Mouse (Mus musculus) neural tube, embryonic 11.5 days (tissue): ENCODE data around the gene Ube2i. TPM values are rescaled to one million over a fixed set of nuclear protein-coding genes. Genes with fewer than 3 reads are reported as not detected.

Experiments
- ATAC-seq: fragments of 200-750 bp; cut with Nextera tagmentation; 2 replicates; pipeline ENCODE4 v1.8.0; 2017; ENCODE audit warnings: moderate number of reproducible peaks, mild to moderate bottlenecking, moderate TSS enrichment, moderate library complexity; ENCODE audit not compliant: insufficient read depth, low FRiP score, low TSS enrichment
- DNase-seq: peaks from one replicate; pipeline ENCODE4 v3.0.0-alpha.2; 2015; ENCODE audit warnings: low spot score
- H3K27ac ChIP-seq: fragments of 300-500 bp; sonication (generic); 2 replicates; pipeline ENCODE4 v1.5.1; 2014; ENCODE audit warnings: low read depth, mild to moderate bottlenecking, low read length
- H3K27me3 ChIP-seq: fragments of 300-500 bp; sonication (generic); 2 replicates; pipeline ENCODE4 v1.6.1; 2014; ENCODE audit warnings: mild to moderate bottlenecking, low read length, mixed read lengths; ENCODE audit not compliant: control insufficient read depth, insufficient read depth
- H3K36me3 ChIP-seq: fragments of 300-500 bp; sonication (generic); 2 replicates; pipeline ENCODE4 v1.6.1; 2014; ENCODE audit warnings: mild to moderate bottlenecking, low read length, moderate library complexity, mixed read lengths; ENCODE audit not compliant: control insufficient read depth, insufficient read depth
- H3K4me1 ChIP-seq: fragments of 300-500 bp; sonication (generic); 2 replicates; pipeline ENCODE4 v1.6.1; 2014; ENCODE audit warnings: low read length, mixed read lengths; ENCODE audit not compliant: control insufficient read depth, insufficient read depth
- H3K4me2 ChIP-seq: fragments of 300-500 bp; sonication (generic); 2 replicates; pipeline ENCODE4 v1.6.1; 2014; ENCODE audit warnings: low read depth, mild to moderate bottlenecking, moderate library complexity
- H3K4me3 ChIP-seq: fragments of 300-500 bp; sonication (generic); 2 replicates; pipeline ENCODE4 v1.5.1; 2014; ENCODE audit warnings: low read depth, low read length
- H3K9ac ChIP-seq: fragments of 300-500 bp; sonication (generic); 2 replicates; pipeline ENCODE4 v1.6.1; 2014; ENCODE audit warnings: mild to moderate bottlenecking, low read length
- H3K9me3 ChIP-seq: fragments of 300-500 bp; sonication (generic); 2 replicates; pipeline ENCODE4 v1.6.1; 2016; ENCODE audit warnings: low read length; ENCODE audit not compliant: control insufficient read depth
- WGBS: fragments of 180-500 bp; shearing (Covaris S2); extraction: QIAGEN DNeasy Blood & Tissue Kit; methylation state at CpG from one replicate; pipeline ENCODE4 v1.1.7; 2014; 5-methylcytosine and 5-hydroxymethylcytosine counted together
- polyA plus RNA-seq: library from polyadenylated mRNA; unstranded; fragments of >200 nt; fragmentation: Nextera tagmentation; extraction: Ambion mirVana; gene quantifications from 2 replicates; pipeline ENCODE4 v1.2.1, GENCODE M21; 2014

Ube2i gene
- polyA plus RNA-seq, 1 experiment from 2014 or later, result 774 TPM

GRCm38 (mm10) chr17:25288842-25289241 lies 14.4 kb upstream of the Ube2i start:
- H3K9ac ChIP-seq, result no peak overlapping the region
- no peaks in the 10 kb centered on the region for H3K9me3 ChIP-seq
- no peaks in the 10 kb centered on the region for H3K4me1 ChIP-seq
- no peaks in the 10 kb centered on the region for H3K27me3 ChIP-seq
- DNase-seq, result peak; percentile 55
- WGBS, result 30% methylated on average over 4 of the region's 4 CpGs
- H3K4me2 ChIP-seq, result no peak overlapping the region
- no peak for ATAC-seq
- no peak overlapping the region for H3K27ac ChIP-seq
- no peaks in the 10 kb centered on the region for H3K36me3 ChIP-seq
- no peak overlapping the region for H3K4me3 ChIP-seq

DNA sequence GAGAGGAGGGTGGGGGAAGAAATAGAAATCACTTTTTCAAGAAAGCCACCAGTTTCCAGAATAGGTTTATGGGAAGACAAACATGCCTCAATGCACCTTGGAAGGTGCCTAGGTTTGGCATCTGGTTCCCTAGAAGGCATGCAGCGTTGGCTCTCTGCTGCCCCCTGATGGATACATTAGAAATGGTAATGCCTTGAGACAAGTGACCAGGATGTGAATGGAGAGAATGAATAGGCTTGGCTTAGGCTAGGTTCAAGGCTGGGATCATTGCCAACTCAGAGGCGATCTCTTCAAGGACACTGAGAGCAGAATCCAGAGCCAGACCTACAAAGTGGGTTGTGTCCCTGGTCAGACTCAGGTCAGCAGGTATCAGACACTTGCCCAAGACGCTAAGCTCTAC lies 10.6 kb upstream of the Ube2i start:
- no peaks in the 10 kb centered on the region for H3K27me3 ChIP-seq
- DNase-seq (peak; percentile 53), ATAC-seq (no peak)
- H3K9ac ChIP-seq, result no peak overlapping the region
- 33% methylated on average over 3 of the region's 3 CpGs for WGBS
- H3K4me2 ChIP-seq, result no peak overlapping the region
- H3K36me3 ChIP-seq, result no peaks in the 10 kb centered on the region
- no peak overlapping the region for H3K27ac ChIP-seq
- H3K9me3 ChIP-seq, result 0 out of 2 replicates have a peak, but pooled peaks cover 3% of the 10 kb centered on the region
- no peak overlapping the region for H3K4me3 ChIP-seq
- H3K4me1 ChIP-seq, result no peaks in the 10 kb centered on the region

DNA sequence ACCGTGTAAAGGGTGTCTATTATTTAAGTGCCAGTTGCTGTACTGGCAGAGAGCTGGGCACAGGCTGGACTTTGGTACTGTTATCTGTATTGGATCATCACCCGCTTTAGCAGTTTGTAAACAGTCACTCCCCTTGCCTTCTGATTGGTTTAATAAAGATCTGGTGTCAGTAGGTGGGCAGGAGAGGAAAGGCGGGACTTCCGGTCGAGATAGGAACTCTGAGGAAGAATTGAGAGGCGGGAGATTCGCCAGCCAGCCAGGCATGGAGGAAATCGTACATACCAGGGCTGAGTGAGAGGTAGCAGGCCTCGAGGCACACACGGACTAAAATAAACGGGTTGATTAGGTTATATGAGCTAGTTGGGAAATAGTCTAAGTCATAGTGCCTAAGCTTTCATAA lies 7.7 kb upstream of the Ube2i start:
- H3K9ac ChIP-seq, result no peak overlapping the region
- 43% methylated on average over 11 of the region's 11 CpGs for WGBS

DNA sequence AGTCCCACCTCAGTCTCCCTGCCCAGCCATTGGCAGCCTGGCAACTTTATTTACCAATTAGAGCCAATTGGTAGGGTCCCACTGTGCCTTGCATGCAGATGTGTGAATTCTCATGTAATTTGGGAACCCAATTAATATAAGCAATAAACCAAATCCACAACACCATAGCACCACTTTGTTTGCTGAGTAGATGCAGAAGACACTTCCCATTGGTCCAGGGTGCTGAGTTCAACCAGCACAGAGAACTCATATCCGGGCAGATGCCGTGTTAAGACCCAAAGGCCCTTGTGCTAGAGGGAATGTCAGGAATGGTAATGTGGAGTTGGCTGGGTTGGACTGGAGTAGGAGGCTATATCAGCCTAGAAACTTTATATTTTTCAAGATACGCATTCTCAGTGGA lies 1.4 kb upstream of the Ube2i start:
- H3K4me3 ChIP-seq, result no peak overlapping the region
- WGBS, result 94% methylated on average over 3 of the region's 3 CpGs
- peaks cover 14% of the 10 kb centered on the region for H3K4me1 ChIP-seq
- no peak overlapping the region for H3K9ac ChIP-seq
- H3K27ac ChIP-seq, result no peak overlapping the region
- H3K9me3 ChIP-seq, result no peaks in the 10 kb centered on the region
- no peak overlapping the region for H3K4me2 ChIP-seq
- no peak for ATAC-seq
- no peak for DNase-seq
- H3K36me3 ChIP-seq, result no peaks in the 10 kb centered on the region
- no peaks in the 10 kb centered on the region for H3K27me3 ChIP-seq

More for the DNA sequence above, 7.7 kb upstream of the Ube2i start:
- Histone ChIP-seq H3K4me3 (no peak overlapping the region), H3K27me3 (no peaks in the 10 kb centered on the region), H3K4me2 (no peak overlapping the region), H3K9me3 (0 out of 2 replicates have a peak, but pooled peaks cover 3% of the 10 kb centered on the region), H3K4me1 (no peaks in the 10 kb centered on the region), H3K36me3 (no peaks in the 10 kb centered on the region), H3K27ac (no peak overlapping the region)
- DNase-seq (no peak), ATAC-seq (no peak)

GRCm38 (mm10) chr17:25273706-25274501 lies 518 bp downstream of the Ube2i start:
- peaks cover 4% of the 10 kb centered on the region; the same call in 1 of the 2 replicates for H3K36me3 ChIP-seq
- H3K27ac ChIP-seq, result peak overlapping the region; percentile 95
- peak; percentile 95 for DNase-seq
- WGBS, result under 1% methylated on average over 42 of the region's 45 CpGs
- H3K4me2 ChIP-seq, result peak overlapping the region; percentile 38
- peak overlapping the region; percentile 100 for H3K9ac ChIP-seq
- peak overlapping the region; percentile 100 for H3K4me3 ChIP-seq
- peak; percentile 91 for ATAC-seq
- no peaks in the 10 kb centered on the region for H3K27me3 ChIP-seq
- no peaks in the 10 kb centered on the region for H3K9me3 ChIP-seq
- peaks cover 20% of the 10 kb centered on the region for H3K4me1 ChIP-seq

DNA sequence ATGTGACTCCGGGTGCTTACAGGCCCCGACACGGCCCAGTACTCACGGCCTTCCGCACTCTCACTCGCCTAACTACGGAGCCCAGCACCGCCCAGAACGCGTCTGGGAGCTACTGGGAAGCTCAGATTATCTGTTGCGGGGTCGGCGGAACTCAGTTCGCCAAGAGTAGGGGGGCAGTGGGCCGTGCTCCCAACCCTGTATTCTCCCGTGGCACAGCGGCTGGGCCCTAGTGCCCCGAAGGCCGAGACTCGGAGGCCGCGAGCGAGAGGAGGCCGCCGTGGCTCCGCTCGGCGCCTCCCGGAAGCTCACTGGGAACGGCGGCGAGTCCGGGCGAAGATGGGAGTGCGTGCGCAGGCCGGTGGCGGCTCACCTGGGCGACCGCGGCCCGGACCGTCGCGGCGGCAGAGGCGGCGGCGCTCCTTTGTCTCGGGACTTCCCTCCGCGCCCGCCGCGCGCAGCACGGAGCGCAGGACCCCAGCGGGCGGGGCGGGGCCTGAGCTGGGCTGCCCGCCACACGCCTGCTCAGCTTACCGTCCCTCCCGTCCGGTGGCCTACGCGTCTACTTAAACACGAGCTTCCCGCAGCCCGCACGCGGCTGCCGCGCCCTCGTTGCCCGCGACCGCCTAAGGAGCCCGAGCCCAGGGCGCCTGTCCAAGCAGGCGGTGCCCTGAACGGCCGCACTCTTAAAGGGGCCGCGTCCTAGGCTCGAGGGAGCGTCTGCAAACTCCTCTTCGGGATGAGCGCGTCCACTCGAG lies 1.3 kb downstream of the Ube2i start:
- WGBS, result under 1% methylated on average over 72 of the region's 92 CpGs
- H3K27me3 ChIP-seq, result no peaks in the 10 kb centered on the region
- peak overlapping the region; percentile 95 for H3K27ac ChIP-seq
- DNase-seq (peak; percentile 92), ATAC-seq (peak; percentile 91)
- H3K36me3 ChIP-seq, result peaks cover 9% of the 10 kb centered on the region
- peak overlapping the region; percentile 100 for H3K9ac ChIP-seq
- peak overlapping the region; percentile 100 for H3K4me3 ChIP-seq
- peaks cover 20% of the 10 kb centered on the region for H3K4me1 ChIP-seq
- no peaks in the 10 kb centered on the region for H3K9me3 ChIP-seq
- peak overlapping the region; percentile 89 for H3K4me2 ChIP-seq

DNA sequence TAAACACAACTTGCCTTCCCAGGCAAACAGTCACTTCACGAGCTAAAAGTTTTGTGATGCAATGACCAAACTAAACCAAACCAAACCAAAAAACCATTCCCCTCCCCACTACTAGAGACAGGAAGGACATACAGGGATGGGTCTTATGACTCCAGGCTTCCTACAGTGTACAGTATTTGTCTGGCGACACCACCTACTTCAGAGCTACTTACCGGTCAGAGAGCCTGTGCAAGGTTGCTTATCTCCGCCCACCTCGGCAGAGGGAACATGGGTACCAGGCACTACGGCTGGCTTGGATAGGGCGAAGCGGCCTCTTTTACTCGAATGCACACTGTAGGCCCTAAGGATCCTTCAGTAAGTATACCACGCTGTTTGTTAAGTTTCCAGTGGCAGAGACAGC lies 2.1 kb downstream of the Ube2i start:
- DNase-seq (no peak), ATAC-seq (no peak)
- Histone ChIP-seq H3K27me3 (no peaks in the 10 kb centered on the region), H3K4me3 (peak overlapping the region; percentile 100), H3K4me2 (peak overlapping the region; percentile 89), H3K36me3 (peaks cover 16% of the 10 kb centered on the region), H3K9ac (peak overlapping the region; percentile 100), H3K9me3 (no peaks in the 10 kb centered on the region), H3K27ac (no peak overlapping the region; the same call in 1 of the 2 replicates), H3K4me1 (peaks cover 20% of the 10 kb centered on the region)
- WGBS, result 2% methylated on average over 10 of the region's 10 CpGs

DNA sequence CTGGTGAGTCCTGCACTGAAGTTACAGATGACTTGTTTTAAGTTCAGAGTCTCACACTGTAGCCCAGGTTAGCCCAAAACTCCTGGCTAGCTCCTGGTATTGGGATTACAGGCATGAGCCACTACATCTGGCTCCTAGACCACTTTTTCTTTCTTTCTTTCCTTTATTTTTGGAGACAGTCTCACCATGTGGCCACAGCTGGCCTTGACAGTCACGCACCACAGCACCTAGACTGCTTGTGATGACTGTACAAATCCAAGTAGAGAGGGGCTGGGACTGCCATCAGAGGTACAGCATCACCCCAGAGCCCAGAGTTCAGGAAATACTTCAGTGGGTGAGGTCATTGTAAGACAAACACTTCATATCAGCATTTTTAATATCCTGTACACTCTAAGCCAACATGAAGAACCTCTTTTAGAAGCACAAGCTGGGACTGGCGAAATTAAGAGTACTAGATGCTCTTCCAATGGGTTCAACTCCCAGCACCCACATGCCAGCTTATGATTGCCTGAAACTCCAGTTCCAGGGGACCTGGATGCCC lies 3.6 kb downstream of the Ube2i start:
- peak overlapping the region; percentile 100; the same call in 1 of the 2 replicates for H3K4me3 ChIP-seq
- H3K36me3 ChIP-seq, result peaks cover 29% of the 10 kb centered on the region
- H3K4me1 ChIP-seq, result peaks cover 20% of the 10 kb centered on the region
- H3K4me2 ChIP-seq, result peak overlapping the region; percentile 89
- no peak for DNase-seq
- H3K27me3 ChIP-seq, result no peaks in the 10 kb centered on the region
- no peak overlapping the region; the same call in 1 of the 2 replicates for H3K9ac ChIP-seq
- ATAC-seq, result no peak
- WGBS, result 90% methylated on average over 2 of the region's 2 CpGs
- H3K9me3 ChIP-seq, result no peaks in the 10 kb centered on the region
- no peak overlapping the region for H3K27ac ChIP-seq
